Mouse (Mus musculus) cerebellum, adult 18-20 months (tissue): Measurements from ENCODE around the gene Gm27027.
A peak's percentile ranks its signal among the peaks of the same experiment; 100 is the strongest.

Experiments
- DNase-seq, 2 experiments: peaks; one replicate each; pipeline ENCODE4 v3.0.0; 2021

Gene Gm27027

DNA sequence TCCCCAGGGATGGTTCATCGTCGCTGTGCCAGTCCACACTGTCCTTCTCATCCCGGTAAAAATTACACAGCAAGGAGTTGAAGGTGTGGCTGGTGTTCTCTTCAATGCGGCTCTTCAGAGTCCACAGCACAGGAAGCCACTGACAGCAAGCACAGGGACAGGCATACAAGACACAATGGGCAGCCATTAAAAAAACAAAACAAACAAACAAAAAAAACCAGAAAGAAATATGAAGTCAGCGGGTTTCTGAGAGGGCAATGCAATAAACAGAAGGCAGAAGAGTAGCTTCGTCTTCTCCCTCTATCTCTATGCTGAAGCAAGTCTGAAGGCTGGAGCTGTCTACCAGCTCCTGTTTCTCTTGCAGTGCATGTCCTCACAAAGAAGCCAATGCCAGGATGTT, at the start of gene Gm27027:
TSS of gene Gm27027 (minus strand) at position 101 of the 400 bp plus-strand sequence.
- DNase-seq: no peak

DNA sequence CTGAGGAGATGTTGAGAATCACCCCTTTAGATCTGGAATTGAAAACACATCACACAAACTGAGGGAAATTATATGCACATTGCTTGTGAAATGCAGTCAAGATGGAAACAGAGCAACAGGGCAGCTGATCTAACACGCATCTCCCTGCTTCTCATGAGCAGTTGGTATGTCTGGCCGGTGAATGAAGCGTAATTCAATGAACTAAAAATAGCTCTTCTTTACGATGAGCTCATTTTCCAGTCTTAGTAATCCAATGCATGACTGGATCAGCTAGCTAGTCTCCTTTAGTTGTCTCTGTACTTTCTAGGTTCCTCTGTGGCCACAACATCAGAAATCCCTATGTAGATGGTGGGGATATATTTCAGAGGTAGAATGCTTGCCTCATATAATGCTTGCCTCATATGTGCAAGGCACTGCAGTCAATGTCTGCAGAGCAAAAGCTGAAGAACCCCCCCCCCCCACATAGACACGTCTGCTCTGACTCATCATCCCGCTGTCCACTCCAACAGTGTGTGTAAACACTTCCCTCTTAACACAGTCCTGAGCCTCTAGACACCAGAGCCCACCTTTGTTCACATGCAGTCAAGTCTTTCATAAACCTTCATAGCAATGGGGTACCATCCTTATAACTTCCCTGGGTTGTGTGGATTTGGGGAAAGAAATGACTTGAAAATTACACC, 49.4 kb upstream of the Gm27027 start:
- peak; percentile 14 to 30 for DNase-seq

DNA sequence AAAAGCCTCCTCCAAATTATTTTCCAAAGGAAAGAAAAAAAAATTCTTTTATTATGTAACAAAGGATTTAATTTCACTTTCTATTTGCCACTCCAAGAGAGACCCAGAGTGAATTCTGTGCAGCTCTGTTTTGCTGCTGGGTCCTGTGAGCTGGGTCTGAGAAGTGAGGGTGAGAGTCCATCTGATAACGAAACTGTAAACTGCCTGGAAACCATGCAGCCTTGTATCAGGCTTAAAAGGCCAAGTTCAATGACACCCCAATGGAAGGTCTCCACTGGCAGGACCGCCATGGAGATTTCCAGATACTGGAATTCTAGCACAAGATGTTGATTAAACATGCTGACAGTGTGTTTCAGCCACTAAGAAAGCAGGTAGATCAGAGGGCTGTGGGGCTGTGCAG, 48.0 kb upstream of the Gm27027 start:
- DNase-seq: no peak

DNA sequence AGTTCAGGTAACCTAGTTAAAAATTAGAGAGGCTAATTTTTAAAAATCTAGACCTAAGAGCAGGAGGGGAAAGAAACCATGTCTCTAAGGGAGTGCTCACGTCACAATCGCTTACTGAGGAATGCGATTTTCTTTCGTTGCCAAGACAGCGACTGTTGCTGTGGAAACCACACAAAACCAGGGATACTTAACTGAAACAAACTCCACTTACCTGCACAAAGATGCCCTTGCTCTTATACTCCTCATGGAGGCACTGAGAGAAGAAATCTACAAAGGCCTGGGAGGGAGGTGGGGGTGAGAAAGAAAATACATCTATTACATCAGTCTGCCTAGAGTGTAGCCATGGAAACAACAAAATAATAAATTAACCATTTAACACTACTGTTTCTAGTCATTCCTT, 47.5 kb upstream of the Gm27027 start:
- no peak for DNase-seq

DNA sequence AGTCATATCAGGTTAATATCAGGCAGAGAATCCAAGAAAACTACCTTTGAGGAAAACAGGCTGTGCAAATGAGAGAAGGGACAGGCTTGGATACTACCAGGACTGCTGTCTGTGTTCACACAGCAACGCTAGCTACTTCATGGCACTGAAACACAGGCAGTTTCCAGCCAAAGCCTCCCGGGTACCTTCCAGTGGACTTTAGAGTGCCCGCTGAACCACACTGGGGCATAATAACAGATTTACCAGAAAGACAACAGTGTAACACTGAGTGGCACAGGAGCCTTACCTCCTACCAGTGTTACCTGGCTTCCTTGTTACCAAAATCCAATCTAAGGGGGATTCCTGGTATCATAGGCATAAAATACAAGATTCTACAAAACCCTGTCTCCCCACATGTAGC, 46.3 kb upstream of the Gm27027 start:
- DNase-seq: no peak

DNA sequence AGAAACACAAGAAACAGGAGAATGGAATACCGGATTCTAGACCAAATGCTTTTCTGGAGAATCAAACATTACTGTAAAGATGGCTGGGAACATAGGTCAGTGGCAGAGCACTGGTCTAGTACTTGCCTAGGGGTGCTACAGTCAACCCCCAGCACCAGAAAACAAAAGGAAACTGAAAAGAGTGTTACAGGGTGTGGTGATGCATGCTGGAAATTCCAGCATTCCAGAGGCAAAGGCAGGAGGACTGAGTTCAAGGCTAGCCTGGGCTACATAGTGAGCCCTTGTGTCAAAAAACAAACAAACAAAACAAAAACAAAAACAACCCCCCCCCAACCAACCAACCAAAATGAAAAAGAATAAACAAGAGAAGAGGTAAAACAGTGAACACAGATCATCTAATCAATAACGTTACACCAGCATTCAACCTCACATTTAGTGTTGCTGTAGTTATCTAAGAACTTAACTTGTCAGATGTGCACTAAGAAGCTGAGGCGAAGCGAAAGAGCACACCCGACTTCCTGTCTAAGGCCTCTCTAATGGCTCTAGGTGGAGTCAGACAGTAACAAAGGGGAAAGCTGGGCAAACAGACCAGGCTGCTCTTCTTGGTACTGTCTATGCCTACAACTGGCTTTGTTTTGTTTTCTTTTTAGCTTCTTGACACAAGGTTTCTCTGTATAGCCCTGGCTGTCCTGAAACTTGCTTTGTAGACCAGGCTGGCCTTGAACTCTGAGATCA, 44.4 kb upstream of the Gm27027 start:
- no peak for DNase-seq

DNA sequence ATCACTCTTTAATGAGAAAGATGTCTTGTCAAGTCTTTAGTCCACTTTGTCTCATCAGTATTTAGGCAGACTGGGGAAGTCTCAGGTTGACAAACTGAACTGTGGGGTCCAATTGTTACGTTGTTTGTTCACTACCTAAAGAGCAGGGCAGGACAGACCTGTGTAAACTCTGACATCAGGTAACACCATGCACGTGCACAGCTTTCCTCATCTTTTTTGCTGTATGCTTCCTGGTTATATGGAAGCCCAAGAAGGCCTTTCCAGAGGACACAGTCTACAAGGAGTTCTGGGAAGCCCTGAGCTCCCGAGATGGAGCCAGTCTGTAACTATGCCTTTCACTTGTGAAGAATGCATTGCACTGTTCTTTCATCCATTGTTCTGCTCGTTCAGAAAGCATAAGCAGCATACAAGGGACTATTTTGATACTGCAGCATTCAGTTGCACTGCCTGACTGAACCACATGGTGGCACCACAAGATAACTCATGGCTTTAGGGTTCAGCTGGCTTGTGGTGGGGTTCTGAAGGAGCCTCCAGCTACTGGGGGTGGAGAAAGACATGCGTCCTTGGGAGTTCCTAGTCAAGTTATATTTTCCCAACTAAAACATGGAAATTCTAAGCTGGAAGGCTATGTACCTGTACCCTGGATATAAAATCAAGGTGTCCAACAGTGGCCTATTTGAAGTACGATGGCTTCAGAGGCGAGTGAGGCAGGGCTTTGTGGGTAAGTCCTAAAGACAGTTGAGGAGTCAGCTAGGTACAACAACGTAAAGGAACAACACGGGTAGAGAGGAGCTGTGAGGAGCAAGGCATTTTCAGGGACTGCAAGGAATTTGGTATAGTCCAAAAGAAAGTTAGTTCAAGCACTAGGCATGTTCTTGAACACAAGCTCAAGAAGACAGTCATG, 39.5 kb upstream of the Gm27027 start:
- peak; percentile 79 to 84 for DNase-seq

DNA sequence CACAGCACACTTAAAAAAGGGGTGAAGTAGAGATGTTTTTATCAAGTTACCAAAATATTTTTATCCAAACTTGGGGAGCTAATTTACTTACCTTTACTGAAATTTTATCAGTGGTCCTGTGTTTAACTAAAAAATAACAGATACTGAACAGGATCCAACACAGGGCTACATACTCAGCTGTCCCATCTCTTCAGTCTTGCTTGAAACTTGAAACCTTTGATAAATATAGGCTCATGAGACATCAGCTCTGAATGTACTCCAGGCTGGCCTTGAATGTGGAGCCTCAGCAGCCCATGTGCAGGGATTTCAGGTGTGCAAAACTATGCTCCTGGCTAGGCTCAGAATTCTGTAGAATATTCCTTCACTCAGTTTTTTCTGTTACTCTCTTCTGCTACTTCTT, 34.4 kb upstream of the Gm27027 start:
- DNase-seq: no peak

DNA sequence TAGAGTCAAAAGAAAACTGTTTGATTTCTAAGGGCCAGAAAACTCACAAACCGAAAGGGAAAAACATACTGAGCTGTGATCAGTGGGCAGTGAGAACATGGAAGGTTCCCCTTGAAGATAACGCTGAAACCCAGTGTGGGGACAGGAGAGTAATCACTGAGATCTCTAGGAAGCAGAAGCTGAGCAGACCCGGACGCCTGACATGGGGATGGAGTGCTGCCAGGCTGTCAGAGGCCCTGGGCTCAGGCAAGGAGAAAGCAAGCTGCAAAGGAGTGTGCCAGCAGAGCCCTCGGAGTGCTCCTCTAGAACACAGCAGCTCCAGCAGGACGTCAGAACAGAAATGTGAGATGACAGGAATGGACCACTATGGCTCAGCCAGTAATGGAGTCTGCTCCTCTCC, 28.5 kb upstream of the Gm27027 start:
- no peak for DNase-seq

DNA sequence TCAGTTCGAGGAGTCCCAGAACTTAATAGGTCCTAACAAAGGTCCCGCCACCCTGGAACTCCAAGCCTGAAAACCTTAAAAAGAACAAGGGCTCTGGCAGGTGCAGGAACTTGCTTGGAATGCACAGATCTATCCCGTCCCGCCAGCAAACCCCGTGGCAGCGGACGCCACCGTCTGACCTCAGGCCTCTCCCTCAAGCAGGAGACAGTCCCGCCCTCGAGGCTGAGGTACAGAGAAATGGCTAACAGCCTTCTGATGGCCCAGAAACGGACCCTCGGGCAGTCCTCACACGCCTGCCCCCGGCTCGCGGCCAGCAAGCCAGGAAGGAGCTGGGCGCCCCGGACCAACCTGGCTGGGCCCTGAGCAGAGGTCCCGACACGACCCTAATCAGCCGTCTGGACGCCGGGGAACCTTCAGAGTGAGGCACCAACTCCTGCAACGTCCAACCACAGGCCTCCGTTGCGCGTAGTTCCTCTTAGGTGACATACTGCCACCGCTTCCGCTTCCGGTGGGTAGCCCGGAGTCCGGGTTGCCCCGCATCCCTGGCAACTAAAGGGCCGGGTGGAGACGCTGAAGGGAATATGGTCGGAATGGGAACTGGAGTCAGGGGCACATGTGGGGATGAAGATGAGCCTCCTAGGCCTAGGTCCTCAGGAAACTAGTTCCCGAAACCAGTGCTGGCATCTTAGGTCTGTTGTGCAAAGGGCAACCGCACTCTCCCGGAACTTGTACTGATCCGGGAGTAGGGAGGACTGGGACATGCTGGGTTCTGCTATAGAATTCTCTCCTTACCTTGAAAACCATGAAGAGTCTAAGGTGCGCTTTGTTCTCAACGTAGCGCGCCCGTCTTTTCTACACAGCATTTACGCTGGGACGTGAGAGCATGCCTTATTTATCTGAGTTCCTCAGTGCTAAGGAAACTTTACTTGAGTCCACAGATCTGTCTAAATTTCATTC, 14.5 kb upstream of the Gm27027 start, which contains the start of gene Alkbh3:
TSS of gene Alkbh3 (minus strand) at position 473 of the 957 bp plus-strand sequence.
- DNase-seq: peak; percentile 87 to 93

DNA sequence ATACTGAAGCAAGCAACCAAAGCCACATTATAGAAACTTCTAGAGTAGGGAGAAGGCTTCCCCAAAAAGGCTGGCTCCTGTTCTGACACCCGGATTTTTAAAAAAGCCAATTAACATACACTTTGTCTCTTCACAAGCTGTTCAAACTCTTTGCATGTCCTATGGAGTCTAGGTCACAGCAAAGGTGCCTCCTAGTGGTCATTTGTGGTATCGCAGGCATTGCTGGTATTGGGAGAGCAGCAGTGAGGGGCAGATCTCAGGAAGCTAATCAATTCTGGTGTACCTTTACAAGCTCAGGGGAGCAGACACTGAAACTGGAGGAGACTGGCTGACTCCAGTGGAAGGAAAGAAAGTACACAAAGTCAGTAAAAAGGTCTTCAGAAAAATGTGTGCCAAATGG, 6.2 kb upstream of the Gm27027 start:
- DNase-seq: peak; percentile 88

DNA sequence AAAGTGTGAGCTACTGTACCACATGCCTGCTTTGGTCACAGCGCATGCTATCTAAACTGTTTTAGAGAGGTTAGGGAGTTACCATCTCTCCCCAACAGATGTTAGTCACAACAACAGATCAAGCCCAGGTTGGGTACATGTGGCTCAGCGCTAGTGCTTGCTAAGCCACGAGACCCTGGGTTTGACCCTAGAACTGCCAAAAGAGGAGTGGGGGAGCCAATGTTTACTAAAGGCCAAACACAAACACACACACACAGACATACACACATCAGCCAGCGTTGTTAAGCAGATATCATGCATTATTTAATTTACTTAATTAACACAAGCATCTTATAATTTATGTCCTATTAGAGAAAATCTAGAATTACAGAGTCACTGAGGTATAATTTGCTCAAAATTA, 5.8 kb upstream of the Gm27027 start:
- no peak for DNase-seq

DNA sequence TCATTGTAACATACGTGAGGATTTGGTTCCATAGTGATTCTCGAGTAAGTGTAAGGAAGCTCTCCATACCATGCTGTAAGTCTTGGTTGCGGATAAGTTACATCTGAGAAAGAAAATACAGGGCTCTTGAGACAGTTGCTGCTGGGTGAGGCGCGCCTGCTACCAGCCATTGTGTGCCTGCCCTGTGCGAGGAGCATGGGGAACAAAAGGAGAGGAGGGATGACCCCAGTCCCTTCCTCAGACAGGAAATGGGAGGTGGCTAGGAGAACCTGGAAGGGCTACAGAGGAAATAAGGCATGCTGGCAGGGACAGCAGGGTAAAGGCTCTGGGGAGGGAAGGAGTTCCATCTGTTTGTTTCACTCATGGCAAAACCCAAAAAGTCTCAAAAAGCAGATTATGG, 5.3 kb upstream of the Gm27027 start:
- DNase-seq: no peak

DNA sequence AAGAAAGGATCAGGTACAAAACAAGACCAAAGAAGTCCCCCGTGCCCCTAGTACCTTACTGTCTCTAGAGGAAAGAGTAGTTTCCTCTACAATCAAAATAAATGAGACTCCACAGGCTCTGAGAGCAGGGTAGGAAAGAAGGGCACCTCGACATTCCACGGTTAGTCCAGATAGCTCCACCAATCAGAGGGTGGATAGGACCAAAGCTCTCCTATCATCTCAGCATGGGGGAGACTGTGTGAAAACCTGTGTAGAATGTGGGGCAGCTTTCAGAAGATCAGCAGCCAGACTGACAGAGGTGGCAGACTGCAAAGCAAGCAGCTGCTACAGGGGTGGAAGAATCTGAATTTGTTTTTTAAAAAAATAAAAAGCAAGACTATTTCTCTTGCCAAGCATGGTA, 3.3 kb downstream of the Gm27027 start:
- no peak for DNase-seq

DNA sequence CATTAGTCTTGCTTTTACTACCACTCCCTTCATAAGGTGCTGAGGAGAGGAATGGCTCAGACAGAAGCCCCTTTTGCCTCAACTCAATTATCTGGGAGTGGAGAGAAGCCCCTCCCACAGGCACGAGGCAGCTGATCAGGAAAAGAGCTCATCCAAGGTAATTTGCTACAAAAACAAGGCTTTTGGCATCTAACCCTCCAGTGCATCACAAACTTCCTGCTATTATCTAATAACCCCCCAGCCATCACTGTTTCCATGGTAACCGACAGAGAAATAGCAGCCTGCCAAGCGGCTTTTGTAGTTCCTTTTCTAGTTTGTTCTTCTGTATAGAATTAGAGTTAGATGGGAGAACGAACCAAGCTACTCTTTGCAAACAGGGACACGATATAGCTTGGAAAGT, 3.9 kb downstream of the Gm27027 start:
- no peak for DNase-seq

DNA sequence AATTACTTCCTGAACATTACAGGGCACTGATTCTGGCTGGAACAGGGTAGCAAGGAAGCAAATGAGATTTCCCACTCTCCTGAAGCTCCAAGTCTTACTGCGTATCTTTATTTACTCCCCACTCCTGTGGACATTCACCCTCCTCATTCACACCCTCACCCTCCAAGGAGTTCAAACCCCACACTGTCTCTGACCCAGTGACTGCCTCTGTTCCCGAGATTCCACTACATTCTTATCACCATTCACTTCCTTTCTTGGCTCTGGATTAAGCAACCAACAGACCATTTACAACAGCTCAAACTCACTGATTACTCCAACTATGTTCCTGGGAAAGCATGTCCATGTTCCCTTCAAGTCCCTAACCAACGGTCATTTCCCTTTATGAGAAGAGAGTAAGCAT, 4.8 kb downstream of the Gm27027 start:
- DNase-seq: no peak

DNA sequence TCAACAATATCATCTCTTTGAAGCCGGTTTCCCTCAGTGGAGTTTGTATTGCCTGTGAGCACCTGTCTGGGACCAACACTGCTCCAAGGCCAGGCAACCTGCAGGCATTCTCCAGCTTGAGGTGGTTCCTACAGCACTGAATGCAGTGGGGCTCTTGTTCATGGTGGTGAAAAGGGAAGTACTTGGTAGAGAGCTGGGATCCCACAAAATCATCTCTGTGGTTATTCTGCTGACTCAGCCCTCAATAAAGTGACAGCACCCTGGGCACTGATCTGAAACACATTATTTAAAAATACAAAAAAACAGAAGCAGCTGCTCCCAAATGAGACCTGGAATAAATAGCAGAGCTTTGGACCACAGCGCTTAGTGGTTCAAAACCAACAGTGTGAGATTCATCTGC, 7.7 kb downstream of the Gm27027 start:
- no peak for DNase-seq

DNA sequence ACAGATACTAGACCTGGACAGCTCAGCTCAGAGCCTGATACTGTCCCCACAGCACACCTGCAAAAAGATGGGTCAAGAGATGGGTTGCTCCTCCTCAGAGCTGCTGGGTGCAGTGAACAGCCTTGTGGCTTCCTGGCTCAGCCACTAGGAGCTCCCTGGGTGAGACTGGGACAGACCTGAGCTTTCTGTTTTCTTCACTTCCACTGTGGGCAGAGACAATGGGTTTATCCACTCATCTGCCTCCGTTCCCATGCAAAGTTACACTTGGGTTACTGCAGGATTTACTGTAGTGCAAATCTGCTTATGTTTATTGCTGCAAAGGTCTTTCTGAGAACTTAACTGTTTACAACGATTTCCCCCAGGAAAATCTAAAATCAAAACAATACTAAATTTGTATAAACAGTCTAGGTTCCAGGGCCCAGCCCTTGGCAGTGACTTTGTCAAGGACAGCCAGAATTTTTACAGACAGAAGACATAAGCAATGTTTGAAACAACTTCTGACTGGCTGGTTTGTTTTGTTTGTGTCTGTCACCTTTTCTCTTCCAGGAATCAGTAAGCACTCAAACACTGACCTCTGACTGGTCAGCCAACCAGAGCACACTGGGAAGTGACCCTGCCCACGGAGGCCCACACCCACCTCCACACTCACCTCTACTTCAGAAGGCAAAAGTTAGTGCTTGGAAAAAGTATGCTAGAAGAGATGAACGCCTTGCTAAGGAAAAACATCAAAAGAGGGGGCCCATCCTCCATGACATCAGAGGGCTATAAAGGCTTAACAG, 13.5 kb downstream of the Gm27027 start:
- DNase-seq: no peak

DNA sequence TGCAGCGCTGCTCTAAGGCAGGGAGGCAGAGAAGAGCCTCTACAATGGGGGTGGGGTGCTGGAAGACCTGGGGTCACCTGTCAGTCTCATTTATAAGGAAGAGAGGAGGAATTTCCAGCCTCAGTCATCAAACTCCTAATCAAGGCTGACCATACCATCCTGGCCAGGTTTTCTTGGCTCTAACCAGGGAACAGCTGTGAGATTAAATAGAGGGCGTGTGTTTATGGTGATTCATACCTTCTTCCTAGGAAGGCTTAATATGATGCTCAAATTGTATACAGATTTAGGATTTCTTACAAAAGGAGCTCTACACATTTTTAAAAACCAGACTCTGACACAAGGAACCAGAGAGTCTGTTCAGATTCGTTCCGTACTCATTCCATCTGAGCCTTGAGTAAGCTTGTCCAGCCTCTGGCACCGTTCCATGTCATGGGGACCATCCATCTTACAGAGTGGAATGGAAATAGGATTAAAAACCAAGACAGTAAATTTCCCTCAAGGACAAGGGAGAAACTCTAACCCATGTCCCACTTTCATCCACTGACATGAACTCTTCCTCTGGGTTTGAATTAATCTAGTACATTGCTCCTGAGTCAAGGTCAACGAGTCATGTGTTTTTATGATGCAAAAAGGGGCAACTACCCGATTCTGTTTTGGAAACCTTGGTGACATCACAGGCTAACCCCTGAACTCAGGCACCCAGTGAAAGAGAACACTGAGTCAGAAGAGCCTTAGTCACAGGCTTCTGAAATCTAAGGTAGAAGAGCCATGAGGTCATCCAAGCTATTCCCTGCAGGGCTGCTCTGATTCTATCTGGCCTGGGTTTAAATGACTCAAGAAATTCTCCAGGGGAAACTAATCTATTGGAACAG, 16.7 kb downstream of the Gm27027 start:
- peak; percentile 42 to 47 for DNase-seq
